Mouse (Mus musculus) lung, embryonic 14.5 days (tissue): ENCODE measurements around the gene Cenpx. TPM values are rescaled to one million over a fixed set of nuclear protein-coding genes. Genes with fewer than 3 reads are reported as not detected.

Experiments
- ATAC-seq: fragments of 200-750 bp; cut with Nextera tagmentation; 2 replicates; pipeline ENCODE4 v1.8.0; 2017; ENCODE audit warnings: mild to moderate bottlenecking, moderate TSS enrichment, moderate library complexity; ENCODE audit not compliant: insufficient read depth
- DNase-seq: peaks from one replicate; pipeline ENCODE4 v3.0.0-alpha.2; 2015
- H3K27ac ChIP-seq: fragments of 300-500 bp; sonication (generic); 2 replicates; pipeline ENCODE4 v1.5.1; 2014; ENCODE audit warnings: low read depth, mild to moderate bottlenecking, moderate library complexity
- H3K27me3 ChIP-seq: fragments of 300-500 bp; sonication (generic); 2 replicates; pipeline ENCODE4 v1.6.1; 2014; ENCODE audit warnings: low read length, control low read depth; ENCODE audit not compliant: insufficient read depth
- H3K36me3 ChIP-seq: fragments of 300-500 bp; sonication (generic); 2 replicates; pipeline ENCODE4 v1.6.1; 2014; ENCODE audit warnings: control low read depth; ENCODE audit not compliant: insufficient read depth
- H3K4me1 ChIP-seq: fragments of 300-500 bp; sonication (generic); 2 replicates; pipeline ENCODE4 v1.6.1; 2014; ENCODE audit warnings: antibody characterized with exemption, control low read depth; ENCODE audit not compliant: insufficient read depth
- H3K4me2 ChIP-seq: fragments of 300-500 bp; sonication (generic); 2 replicates; pipeline ENCODE4 v1.6.1; 2014; ENCODE audit warnings: mild to moderate bottlenecking
- H3K4me3 ChIP-seq: fragments of 300-500 bp; sonication (generic); 2 replicates; pipeline ENCODE4 v1.5.1; 2014; ENCODE audit warnings: low read depth, low read length
- H3K9ac ChIP-seq: fragments of 300-500 bp; sonication (generic); 2 replicates; pipeline ENCODE4 v1.6.1; 2014
- H3K9me3 ChIP-seq: fragments of 300-500 bp; sonication (generic); 2 replicates; pipeline ENCODE4 v1.6.1; 2016; ENCODE audit warnings: low read depth, low read length, control low read depth
- CTCF ChIP-seq: IDR thresholded peaks from 2 replicates; pipeline ENCODE4 v1.5.1; 2016; ENCODE audit warnings: antibody characterized with exemption, low read depth
- WGBS: fragments of 180-500 bp; shearing (Covaris S2); extraction: QIAGEN DNeasy Blood & Tissue Kit; methylation state at CpG from one replicate; pipeline ENCODE4 v1.1.7; 2014; 5-methylcytosine and 5-hydroxymethylcytosine counted together
- polyA plus RNA-seq: library from polyadenylated mRNA; unstranded; fragments of >200 nt; fragmentation: Nextera tagmentation; extraction: Ambion mirVana; gene quantifications from 2 replicates; pipeline ENCODE4 v1.2.1, GENCODE M21; 2014

Gene Cenpx
- polyA plus RNA-seq, 1 experiment from 2014 or later = 173 TPM

GRCm38 (mm10) chr11:120695641-120696040 lies 17.9 kb downstream of the Cenpx start:
- WGBS = 27% methylated on average over 12 of the region's 12 CpGs
- H3K4me3 ChIP-seq = no peak overlapping the region
- H3K36me3 ChIP-seq = peaks cover 46% of the 10 kb centered on the region
- H3K4me2 ChIP-seq = peak overlapping the region; percentile 2; the same call in 1 of the 2 replicates
- H3K27me3 ChIP-seq = no peaks in the 10 kb centered on the region
- DNase-seq (peak; percentile 41), ATAC-seq (peak; percentile 59)
- H3K9me3 ChIP-seq = no peaks in the 10 kb centered on the region
- no peak for TF ChIP-seq CTCF
- H3K9ac ChIP-seq = no peak overlapping the region
- H3K4me1 ChIP-seq = no peaks in the 10 kb centered on the region; the same call in 1 of the 2 replicates
- H3K27ac ChIP-seq = peak overlapping the region; percentile 33

GRCm38 (mm10) chr11:120695184-120695583 lies 18.4 kb downstream of the Cenpx start:
- Histone ChIP-seq H3K27me3 (no peaks in the 10 kb centered on the region), H3K9me3 (no peaks in the 10 kb centered on the region), H3K4me1 (no peaks in the 10 kb centered on the region; the same call in 1 of the 2 replicates), H3K4me3 (no peak overlapping the region), H3K9ac (no peak overlapping the region; the same call in 1 of the 2 replicates), H3K36me3 (peaks cover 46% of the 10 kb centered on the region), H3K4me2 (0 out of 2 replicates have a peak overlapping the region, but pooled peaks have one; percentile 18), H3K27ac (peak overlapping the region; percentile 33)
- ATAC-seq = peak; percentile 93
- TF ChIP-seq CTCF = no peak
- 8% methylated on average over 4 of the region's 4 CpGs for WGBS
- peak; percentile 79 for DNase-seq

GRCm38 (mm10) chr11:120693461-120693860 lies 20.1 kb downstream of the Cenpx start:
- no peak overlapping the region for H3K9ac ChIP-seq
- DNase-seq (no peak), ATAC-seq (no peak)
- H3K4me2 ChIP-seq = no peak overlapping the region
- H3K27ac ChIP-seq = no peak overlapping the region
- no peak overlapping the region for H3K4me3 ChIP-seq
- no peaks in the 10 kb centered on the region for H3K9me3 ChIP-seq
- no peaks in the 10 kb centered on the region; the same call in 1 of the 2 replicates for H3K4me1 ChIP-seq
- no peak for TF ChIP-seq CTCF
- H3K27me3 ChIP-seq = no peaks in the 10 kb centered on the region
- 77% methylated on average over 3 of the region's 3 CpGs for WGBS
- H3K36me3 ChIP-seq = peaks cover 50% of the 10 kb centered on the region

DNA sequence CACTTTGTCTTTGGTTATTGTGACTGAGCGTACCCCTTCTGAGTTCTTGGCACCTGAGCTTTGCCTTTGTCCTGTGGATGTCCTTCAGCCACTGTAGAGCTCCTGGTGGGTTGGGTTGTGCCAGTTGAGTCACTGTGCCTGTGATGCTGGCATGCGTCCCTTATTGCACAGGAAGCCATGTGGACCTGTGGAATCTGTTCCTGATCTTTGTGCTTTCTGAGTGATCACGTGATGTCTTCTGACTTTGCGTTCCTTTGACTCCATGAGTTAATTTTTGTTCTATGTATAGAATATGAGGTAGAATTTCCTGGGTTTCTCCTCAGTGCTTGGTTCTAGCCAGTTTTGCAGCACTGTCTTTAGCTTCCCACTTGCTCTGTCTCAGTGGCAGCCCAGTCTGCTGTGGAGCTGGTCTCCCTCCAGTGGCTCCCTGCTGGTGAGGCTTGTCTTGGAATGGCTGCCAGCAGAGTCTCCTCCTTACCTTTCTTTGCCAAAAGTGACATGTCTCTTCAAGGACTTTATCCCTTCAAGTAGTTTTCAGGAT lies 21.0 kb downstream of the Cenpx start:
- Histone ChIP-seq H3K27me3 (no peaks in the 10 kb centered on the region), H3K36me3 (peaks cover 55% of the 10 kb centered on the region), H3K4me3 (no peak overlapping the region), H3K9ac (no peak overlapping the region), H3K4me2 (no peak overlapping the region), H3K9me3 (no peaks in the 10 kb centered on the region), H3K4me1 (peaks cover under 1% of the 10 kb centered on the region; the same call in 1 of the 2 replicates), H3K27ac (no peak overlapping the region)
- WGBS = 85% methylated on average over 4 of the region's 4 CpGs
- DNase-seq (no peak), ATAC-seq (no peak)
- no peak for TF ChIP-seq CTCF

GRCm38 (mm10) chr11:120689365-120689764 lies 24.2 kb downstream of the Cenpx start:
- no peak for ATAC-seq
- no peak for TF ChIP-seq CTCF
- no peak overlapping the region for H3K9ac ChIP-seq
- H3K36me3 ChIP-seq = peaks cover 61% of the 10 kb centered on the region
- H3K27me3 ChIP-seq = no peaks in the 10 kb centered on the region
- H3K9me3 ChIP-seq = no peaks in the 10 kb centered on the region
- H3K27ac ChIP-seq = no peak overlapping the region
- no peak overlapping the region for H3K4me3 ChIP-seq
- peaks cover 14% of the 10 kb centered on the region for H3K4me1 ChIP-seq
- H3K4me2 ChIP-seq = no peak overlapping the region
- WGBS = 75% methylated on average over 3 of the region's 3 CpGs
- DNase-seq = no peak

DNA sequence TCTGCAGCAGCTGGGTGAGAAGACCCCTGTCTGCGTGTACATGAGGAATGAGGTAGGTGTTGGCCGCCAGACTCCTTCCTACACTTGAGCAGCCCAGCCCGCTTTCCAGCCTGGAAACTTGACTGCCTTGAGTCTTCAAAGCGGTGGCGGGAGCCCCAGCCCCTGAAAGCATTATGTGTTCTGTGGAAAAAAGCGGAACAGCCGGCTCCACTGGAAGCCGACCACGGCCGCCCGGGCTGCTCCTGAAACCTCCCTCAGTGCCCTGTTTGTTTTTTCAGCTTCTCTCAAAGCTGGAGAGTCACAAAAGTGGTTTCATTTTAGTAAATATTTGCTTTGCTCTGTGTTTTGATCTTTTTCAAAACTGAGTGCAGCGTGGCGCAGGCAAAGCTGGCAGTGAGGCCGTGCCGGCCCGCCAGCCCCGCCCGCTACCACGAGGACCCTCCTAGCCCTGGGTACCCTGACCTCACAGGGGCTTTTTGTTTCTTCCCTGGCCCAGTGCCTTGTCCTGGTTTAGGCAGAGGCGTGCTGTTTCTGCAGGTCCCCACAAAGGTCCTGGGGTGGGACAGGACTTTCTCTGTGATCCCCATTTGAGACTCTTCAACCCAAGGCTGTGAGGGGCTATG lies 26.8 kb downstream of the Cenpx start:
- no peak for TF ChIP-seq CTCF
- Histone ChIP-seq H3K27ac (peak overlapping the region; percentile 95), H3K4me2 (peak overlapping the region; percentile 13), H3K9ac (peak overlapping the region; percentile 9; the same call in 1 of the 2 replicates), H3K36me3 (peaks cover 67% of the 10 kb centered on the region), H3K4me3 (no peak overlapping the region), H3K27me3 (no peaks in the 10 kb centered on the region), H3K9me3 (no peaks in the 10 kb centered on the region), H3K4me1 (peaks cover 14% of the 10 kb centered on the region)
- ATAC-seq (peak; percentile 79), DNase-seq (peak; percentile 81)
- 47% methylated on average over 20 of the region's 20 CpGs for WGBS

GRCm38 (mm10) chr11:120684660-120685059 lies 28.9 kb downstream of the Cenpx start:
- H3K4me1 ChIP-seq = peaks cover 14% of the 10 kb centered on the region
- peaks cover 70% of the 10 kb centered on the region for H3K36me3 ChIP-seq
- no peak for ATAC-seq
- H3K4me2 ChIP-seq = no peak overlapping the region
- 67% methylated on average over 2 of the region's 2 CpGs for WGBS
- H3K4me3 ChIP-seq = no peak overlapping the region
- peak overlapping the region; percentile 52; the same call in 1 of the 2 replicates for H3K27ac ChIP-seq
- no peak for TF ChIP-seq CTCF
- DNase-seq = no peak
- no peaks in the 10 kb centered on the region for H3K9me3 ChIP-seq
- no peaks in the 10 kb centered on the region for H3K27me3 ChIP-seq
- H3K9ac ChIP-seq = no peak overlapping the region
